Mouse (Mus musculus): ENCODE measurements around the gene Mtss1l.

Gene Mtss1l

GRCm38 (mm10) chr8:110738591-110739195, 17.4 kb downstream of the Mtss1l start:
- DNase-seq (ENCODE audit: low read depth, low spot score): no peak

GRCm38 (mm10) chr8:110740629-110741175, 19.4 kb downstream of the Mtss1l start:
- DNase-seq (ENCODE audit: low read depth, low spot score): no peak

GRCm38 (mm10) chr8:110741816-110742451, 20.7 kb downstream of the Mtss1l start:
- DNase-seq (ENCODE audit: low read depth, low spot score): no peak

- DNase-seq (ENCODE audit: low read depth, low spot score): no peak
Observed at GRCm38 (mm10) chr8:110742452-110742818, 21.2 kb downstream of the Mtss1l start.

- no peak for DNase-seq (ENCODE audit: low read depth, low spot score)
Observed at GRCm38 (mm10) chr8:110745162-110745561, 23.9 kb downstream of the Mtss1l start.

GRCm38 (mm10) chr8:110746661-110747060, 25.4 kb downstream of the Mtss1l start:
- no peak for DNase-seq (ENCODE audit: low read depth, low spot score)

- peak; percentile 75 for DNase-seq (ENCODE audit: low read depth, low spot score)
Observed at GRCm38 (mm10) chr8:110749500-110750170, 28.4 kb downstream of the Mtss1l start.

GRCm38 (mm10) chr8:110750269-110750668, 29.0 kb downstream of the Mtss1l start:
- no peak for DNase-seq (ENCODE audit: low read depth, low spot score)

- DNase-seq (ENCODE audit: low read depth, low spot score): no peak
Observed at GRCm38 (mm10) chr8:110751490-110751889, 30.2 kb downstream of the Mtss1l start.

- peak; percentile 97 for DNase-seq (ENCODE audit: low read depth, low spot score)
Observed at GRCm38 (mm10) chr8:110754713-110755112, 33.4 kb downstream of the Mtss1l start.

- peak; percentile 69 for DNase-seq (ENCODE audit: low read depth, low spot score)
Observed at GRCm38 (mm10) chr8:110755511-110756170, 34.4 kb downstream of the Mtss1l start.

- DNase-seq (ENCODE audit: low read depth, low spot score): peak; percentile 96
Observed at GRCm38 (mm10) chr8:110756196-110756595, 34.9 kb downstream of the Mtss1l start.

- peak; percentile 95 for DNase-seq (ENCODE audit: low read depth, low spot score)
Observed at GRCm38 (mm10) chr8:110760280-110760940, 39.1 kb downstream of the Mtss1l start.

- peak; percentile 64 for DNase-seq (ENCODE audit: low read depth, low spot score)
Observed at GRCm38 (mm10) chr8:110761185-110761584, 39.9 kb downstream of the Mtss1l start.

GRCm38 (mm10) chr8:110761988-110762387, 40.7 kb downstream of the Mtss1l start:
- DNase-seq (ENCODE audit: low read depth, low spot score): peak; percentile 68

- no peak for DNase-seq (ENCODE audit: low read depth, low spot score)
Observed at GRCm38 (mm10) chr8:110764671-110765070, 43.4 kb downstream of the Mtss1l start.

GRCm38 (mm10) chr8:110767261-110767660, 46.0 kb downstream of the Mtss1l start:
- DNase-seq (ENCODE audit: low read depth, low spot score): no peak

- no peak for DNase-seq (ENCODE audit: low read depth, low spot score)
Observed at GRCm38 (mm10) chr8:110772452-110772851, 51.2 kb downstream of the Mtss1l start.

- DNase-seq (ENCODE audit: low read depth, low spot score): no peak
Observed at GRCm38 (mm10) chr8:110774047-110774446, 52.8 kb downstream of the Mtss1l start.

- DNase-seq (ENCODE audit: low read depth, low spot score): no peak
Observed at GRCm38 (mm10) chr8:110774725-110775124, 53.4 kb downstream of the Mtss1l start.

GRCm38 (mm10) chr8:110775316-110775715, 54.0 kb downstream of the Mtss1l start:
- peak; percentile 67 for DNase-seq (ENCODE audit: low read depth, low spot score)

- no peak for DNase-seq (ENCODE audit: low read depth, low spot score)
Observed at GRCm38 (mm10) chr8:110775721-110776120, 54.4 kb downstream of the Mtss1l start.
